In genomic region chr13:14574128-14574527, GRCm38 (mm10) we compare ENCODE assay signal across 19 mouse cellular contexts. TPM values are rescaled to one million over a fixed set of nuclear protein-coding genes. Genes with fewer than 3 reads are reported as not detected.
"Had no signal": no experiment of that assay in that cellular context is flagged by ENCODE, and none has a peak within 500 bp of the region (broad histone marks: within the 10 kb centered on the region; RNA-seq: fewer than 3 reads in every experiment).

No protein-coding gene starts in this region.

- H3K27ac ChIP-seq: neural tube, embryonic 13.5 days; neural tube, embryonic 15.5 days; stomach, embryonic 15.5 days; stomach, postnatal 0 days had no signal

- H3K27me3 ChIP-seq: neural tube, embryonic 13.5 days; neural tube, embryonic 15.5 days; stomach, embryonic 15.5 days had no signal

- H3K4me3 ChIP-seq: neural tube, embryonic 13.5 days; neural tube, embryonic 15.5 days; stomach, embryonic 15.5 days had no signal

- H3K36me3 ChIP-seq: neural tube, embryonic 13.5 days; neural tube, embryonic 15.5 days; stomach, embryonic 15.5 days had no signal

- H3K9ac ChIP-seq: neural tube, embryonic 13.5 days; neural tube, embryonic 15.5 days; stomach, embryonic 15.5 days had no signal

- H3K4me2 ChIP-seq: neural tube, embryonic 13.5 days; neural tube, embryonic 15.5 days; stomach, embryonic 15.5 days had no signal

- H3K9me3 ChIP-seq: neural tube, embryonic 13.5 days; neural tube, embryonic 15.5 days; stomach, embryonic 15.5 days had no signal

- DNase-seq: retina, postnatal 1 day; right cerebral cortex, adult 18-20 months; right cerebral cortex, postnatal 14 days; right cerebral cortex, postnatal 25 days; right cerebral cortex, postnatal 4 days; spleen, adult 18-20 months; thymus, adult 18-20 months; thymus, adult 2 months; thymus, postnatal 14 days; thymus, postnatal 25 days; thymus, postnatal 36 days; thymus, postnatal 4 days had no signal

- H3K4me1 ChIP-seq: neural tube, embryonic 13.5 days; neural tube, embryonic 15.5 days; stomach, embryonic 15.5 days had no signal

RNA-seq across cellular contexts. Expression of gene Hecw1, which starts 51.1 kb away (rescaled TPM):
- total RNA-seq: neutrophil, adult 5-6 weeks had no signal
- polyA plus RNA-seq: small intestine, adult 2 months; urinary bladder, adult 2 months had no signal
